Mouse (Mus musculus): Measurements from ENCODE around the gene Itgb6.

The Itgb6 gene

GRCm38 (mm10) chr2:60722514-60722913, at the start of gene Itgb6:
TSS of gene Itgb6 (minus strand) at chr2:60722643.
- no peak for DNase-seq

GRCm38 (mm10) chr2:60766420-60766819, 44.0 kb upstream of the Itgb6 start:
- no peak for DNase-seq

GRCm38 (mm10) chr2:60756218-60756617, 33.8 kb upstream of the Itgb6 start:
- DNase-seq, result no peak

- DNase-seq, result no peak
Observed at GRCm38 (mm10) chr2:60755101-60755500, 32.7 kb upstream of the Itgb6 start.

GRCm38 (mm10) chr2:60751274-60751673, 28.8 kb upstream of the Itgb6 start:
- DNase-seq, result no peak

GRCm38 (mm10) chr2:60750591-60750990, 28.1 kb upstream of the Itgb6 start:
- DNase-seq, result no peak

GRCm38 (mm10) chr2:60748585-60748984, 26.1 kb upstream of the Itgb6 start:
- DNase-seq, result no peak

- DNase-seq, result no peak
Observed at GRCm38 (mm10) chr2:60747590-60747989, 25.1 kb upstream of the Itgb6 start.

- DNase-seq, result no peak
Observed at GRCm38 (mm10) chr2:60744674-60745073, 22.2 kb upstream of the Itgb6 start.

- DNase-seq, result no peak
Observed at GRCm38 (mm10) chr2:60739389-60740137, 17.1 kb upstream of the Itgb6 start.

- DNase-seq, result no peak
Observed at GRCm38 (mm10) chr2:60730929-60731328, 8.5 kb upstream of the Itgb6 start.

- no peak for DNase-seq
Observed at GRCm38 (mm10) chr2:60730024-60730423, 7.6 kb upstream of the Itgb6 start.

GRCm38 (mm10) chr2:60728902-60729585, 6.6 kb upstream of the Itgb6 start:
- DNase-seq, result no peak

- no peak for DNase-seq
Observed at GRCm38 (mm10) chr2:60724660-60725059, 2.2 kb upstream of the Itgb6 start.

- DNase-seq, result no peak
Observed at GRCm38 (mm10) chr2:60722967-60723366, 524 bp upstream of the Itgb6 start.

GRCm38 (mm10) chr2:60720906-60721305, 1.5 kb downstream of the Itgb6 start:
- no peak for DNase-seq

GRCm38 (mm10) chr2:60720205-60720604, 2.2 kb downstream of the Itgb6 start:
- no peak for DNase-seq

GRCm38 (mm10) chr2:60717348-60717747, 5.1 kb downstream of the Itgb6 start:
- peak; percentile 64 to 71 for DNase-seq

GRCm38 (mm10) chr2:60716549-60716948, 5.9 kb downstream of the Itgb6 start:
- DNase-seq, result peak in 1 of 2 experiments; percentile 0

GRCm38 (mm10) chr2:60715771-60716170, 6.7 kb downstream of the Itgb6 start:
- peak in 1 of 2 experiments; percentile 4 for DNase-seq

GRCm38 (mm10) chr2:60714971-60715502, 7.4 kb downstream of the Itgb6 start:
- DNase-seq, result peak in 1 of 2 experiments; percentile 1

GRCm38 (mm10) chr2:60714475-60714874, 8.0 kb downstream of the Itgb6 start:
- no peak for DNase-seq

GRCm38 (mm10) chr2:60713857-60714256, 8.6 kb downstream of the Itgb6 start:
- peak in 1 of 2 experiments; percentile 1 for DNase-seq

GRCm38 (mm10) chr2:60712891-60713290, 9.6 kb downstream of the Itgb6 start:
- DNase-seq, result peak in 1 of 2 experiments; percentile 2

All from thymus, adult 18-20 months (tissue).